Mouse (Mus musculus) heart, postnatal 0 days (tissue): ENCODE measurements around the gene Nav1.

ENCODE experiments used
- CTCF ChIP-seq: IDR thresholded peaks from 2 replicates; pipeline ENCODE4 v1.5.1; 2016; ENCODE audit warnings: antibody characterized with exemption, control low read depth, low read depth
- EP300 ChIP-seq: IDR thresholded peaks from 2 replicates; pipeline ENCODE4 v1.6.1; 2016; ENCODE audit warnings: antibody characterized with exemption, low read depth

GRCm38 (mm10) chr1:135438801-135439200, 168.3 kb downstream of the Nav1 start:
- TF ChIP-seq CTCF (no peak), EP300 (no peak)
